Mouse (Mus musculus) megakaryocyte, embryonic 14.5 days (primary cell): ENCODE data around the gene Igtp.

Experiments used
- FLI1 ChIP-seq: IDR thresholded peaks from 2 replicates; pipeline ENCODE4 v1.6.1; 2012; ENCODE audit warnings: low read length, inconsistent platforms, mixed read lengths
- GATA1 ChIP-seq: IDR thresholded peaks from 3 replicates; pipeline ENCODE4 v1.6.1; 2012; ENCODE audit warnings: mixed read lengths, low read length, inconsistent platforms, borderline replicate concordance

GRCm38 (mm10) chr11:58193860-58194520, 5.4 kb upstream of the Igtp start:
- TF ChIP-seq GATA1 (no peak), FLI1 (no peak)
